Mouse (Mus musculus): Measurements from ENCODE around the gene Hist1h2bb. TPM values are rescaled to one million over a fixed set of nuclear protein-coding genes. Genes with fewer than 3 reads are reported as not detected.
"Not testable (repeated sequence)": the region's sequence is repeated elsewhere in the genome, so short reads cannot be mapped to it uniquely, and the experiment has no call there.

Hist1h2bb gene
- polyA plus RNA-seq, 1 experiment from 2014 or later: 1.2 TPM

GRCm38 (mm10) chr13:23750839-23751477 is 4.4 kb downstream of the Hist1h2bb start, which contains the start of gene Hist1h2ab:
Gene Hist1h2ab, plus strand, starts transcription at chr13:23751126.
- WGBS: 1% methylated on average over 25 of the region's 47 CpGs
- ATAC-seq (ENCODE audit: low read depth): peak; percentile 38
- H3K9ac ChIP-seq (ENCODE audit: low read depth, low read length): peak within 1 kb of the TSS; percentile 73

GRCm38 (mm10) chr13:23751478-23751956 is 5.0 kb downstream of the Hist1h2bb start:
- Histone ChIP-seq H3K9ac (ENCODE audit: low read depth, low read length) (peak overlapping the region; percentile 73), H3K9me3 (ENCODE audit: control insufficient read depth, low read length) (no peaks in the 10 kb centered on the region), H3K4me3 (ENCODE audit: low read depth, low read length) (peak overlapping the region; percentile 44), H3K27me3 (replicated peaks; ENCODE audit: control insufficient read depth, insufficient read depth, low read length) (no peaks in the 10 kb centered on the region), H3K4me2 (ENCODE audit: low read depth, low read length) (peak overlapping the region; percentile 63), H3K27ac (replicated peaks; ENCODE audit: low read depth, low read length) (peak overlapping the region; percentile 95), H3K36me3 (ENCODE audit: control insufficient read depth, insufficient read depth, low read length) (no peaks in the 10 kb centered on the region), H3K4me1 (ENCODE audit: control insufficient read depth, insufficient read depth, low read length) (peaks cover 10% of the 10 kb centered on the region)
- ATAC-seq (ENCODE audit: low read depth) (no peak), DNase-seq (ENCODE audit: low spot score) (no peak)
- WGBS: 1% methylated on average over 11 of the region's 11 CpGs

More at GRCm38 (mm10) chr13:23750839-23751477, 4.4 kb downstream of the Hist1h2bb start, which contains the start of gene Hist1h2ab:
- not testable (repeated sequence) for H3K4me1 ChIP-seq (ENCODE audit: control insufficient read depth, insufficient read depth, low read length); H3K36me3 ChIP-seq (ENCODE audit: control insufficient read depth, insufficient read depth, low read length); H3K9me3 ChIP-seq (ENCODE audit: control insufficient read depth, low read length); H3K27me3 ChIP-seq (replicated peaks; ENCODE audit: control insufficient read depth, insufficient read depth, low read length)
- H3K4me2 ChIP-seq (ENCODE audit: low read depth, low read length): peak within 1 kb of the TSS; percentile 63
- peak within 1 kb of the TSS; percentile 44 for H3K4me3 ChIP-seq (ENCODE audit: low read depth, low read length)
- DNase-seq (ENCODE audit: low spot score): peak; percentile 93
- H3K27ac ChIP-seq (replicated peaks; ENCODE audit: low read depth, low read length): peak within 1 kb of the TSS; percentile 95

DNA sequence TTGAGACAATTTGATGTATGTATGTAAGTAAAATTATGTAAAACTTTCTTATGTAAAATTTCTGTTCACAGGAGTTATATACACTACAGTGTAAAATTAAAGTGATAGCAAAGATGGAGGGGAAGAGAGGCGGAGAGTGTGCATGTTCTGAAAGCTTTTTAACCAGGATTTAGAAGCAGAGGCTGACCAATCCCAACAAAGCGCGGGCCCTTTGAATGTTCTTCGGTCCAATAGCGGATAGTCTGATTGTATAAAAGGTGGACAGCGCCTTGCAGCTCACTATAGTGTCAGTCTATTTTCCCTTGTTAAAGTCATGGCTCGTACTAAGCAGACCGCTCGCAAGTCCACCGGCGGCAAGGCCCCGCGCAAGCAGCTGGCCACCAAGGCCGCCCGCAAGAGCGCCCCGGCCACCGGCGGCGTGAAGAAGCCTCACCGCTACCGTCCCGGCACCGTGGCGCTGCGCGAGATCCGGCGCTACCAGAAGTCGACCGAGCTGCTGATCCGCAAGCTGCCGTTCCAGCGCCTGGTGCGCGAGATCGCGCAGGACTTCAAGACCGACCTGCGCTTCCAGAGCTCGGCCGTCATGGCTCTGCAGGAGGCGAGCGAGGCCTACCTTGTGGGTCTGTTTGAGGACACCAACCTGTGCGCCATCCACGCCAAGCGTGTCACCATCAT is 5.7 kb downstream of the Hist1h2bb start, which contains the start of gene Hist1h3b:
Hist1h3b (plus strand) TSS at position 201 of the 675 bp plus-strand sequence.
- H3K36me3 ChIP-seq (ENCODE audit: control insufficient read depth, insufficient read depth, low read length); H3K27me3 ChIP-seq (replicated peaks; ENCODE audit: control insufficient read depth, insufficient read depth, low read length); H3K4me1 ChIP-seq (ENCODE audit: control insufficient read depth, insufficient read depth, low read length); H3K9me3 ChIP-seq (ENCODE audit: control insufficient read depth, low read length): not testable (repeated sequence)
- DNase-seq (ENCODE audit: low spot score) (peak; percentile 99), ATAC-seq (ENCODE audit: low read depth) (peak; percentile 88)
- under 1% methylated on average over 13 of the region's 47 CpGs for WGBS
- Histone ChIP-seq H3K4me3 (ENCODE audit: low read depth, low read length) (peak within 1 kb of the TSS; percentile 44), H3K9ac (ENCODE audit: low read depth, low read length) (peak within 1 kb of the TSS; percentile 73), H3K27ac (replicated peaks; ENCODE audit: low read depth, low read length) (peak within 1 kb of the TSS; percentile 95), H3K4me2 (ENCODE audit: low read depth, low read length) (peak within 1 kb of the TSS; percentile 63)

DNA sequence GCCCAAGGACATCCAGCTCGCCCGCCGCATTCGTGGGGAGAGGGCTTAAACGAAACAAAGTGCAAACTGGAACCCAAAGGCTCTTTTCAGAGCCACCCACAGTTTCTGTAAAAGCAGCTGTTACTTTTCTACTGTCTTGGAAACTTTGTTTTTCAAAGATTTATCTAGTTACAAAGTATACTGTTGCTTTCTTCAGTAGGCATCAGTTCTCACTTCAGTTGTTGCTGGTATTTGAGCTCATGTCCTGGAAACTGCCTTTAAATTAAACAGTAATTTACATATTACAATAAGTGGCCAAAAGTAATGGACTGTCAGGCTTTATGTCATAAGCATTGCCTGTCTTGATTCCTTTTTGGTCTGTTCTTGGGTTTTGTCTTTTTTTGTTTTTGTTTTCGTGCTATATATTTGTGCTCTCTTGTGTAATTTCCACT is 6.2 kb downstream of the Hist1h2bb start:
- 3% methylated on average over 6 of the region's 6 CpGs for WGBS
- peak overlapping the region; percentile 54 for H3K4me2 ChIP-seq (ENCODE audit: low read depth, low read length)
- DNase-seq (ENCODE audit: low spot score) (no peak), ATAC-seq (ENCODE audit: low read depth) (no peak)
- H3K36me3 ChIP-seq (ENCODE audit: control insufficient read depth, insufficient read depth, low read length): no peaks in the 10 kb centered on the region
- H3K4me3 ChIP-seq (ENCODE audit: low read depth, low read length): peak overlapping the region; percentile 38
- peaks cover 9% of the 10 kb centered on the region for H3K4me1 ChIP-seq (ENCODE audit: control insufficient read depth, insufficient read depth, low read length)
- no peaks in the 10 kb centered on the region for H3K9me3 ChIP-seq (ENCODE audit: control insufficient read depth, low read length)
- H3K27ac ChIP-seq (replicated peaks; ENCODE audit: low read depth, low read length): peak overlapping the region; percentile 82
- peak overlapping the region; percentile 66 for H3K9ac ChIP-seq (ENCODE audit: low read depth, low read length)
- no peaks in the 10 kb centered on the region for H3K27me3 ChIP-seq (replicated peaks; ENCODE audit: control insufficient read depth, insufficient read depth, low read length)

DNA sequence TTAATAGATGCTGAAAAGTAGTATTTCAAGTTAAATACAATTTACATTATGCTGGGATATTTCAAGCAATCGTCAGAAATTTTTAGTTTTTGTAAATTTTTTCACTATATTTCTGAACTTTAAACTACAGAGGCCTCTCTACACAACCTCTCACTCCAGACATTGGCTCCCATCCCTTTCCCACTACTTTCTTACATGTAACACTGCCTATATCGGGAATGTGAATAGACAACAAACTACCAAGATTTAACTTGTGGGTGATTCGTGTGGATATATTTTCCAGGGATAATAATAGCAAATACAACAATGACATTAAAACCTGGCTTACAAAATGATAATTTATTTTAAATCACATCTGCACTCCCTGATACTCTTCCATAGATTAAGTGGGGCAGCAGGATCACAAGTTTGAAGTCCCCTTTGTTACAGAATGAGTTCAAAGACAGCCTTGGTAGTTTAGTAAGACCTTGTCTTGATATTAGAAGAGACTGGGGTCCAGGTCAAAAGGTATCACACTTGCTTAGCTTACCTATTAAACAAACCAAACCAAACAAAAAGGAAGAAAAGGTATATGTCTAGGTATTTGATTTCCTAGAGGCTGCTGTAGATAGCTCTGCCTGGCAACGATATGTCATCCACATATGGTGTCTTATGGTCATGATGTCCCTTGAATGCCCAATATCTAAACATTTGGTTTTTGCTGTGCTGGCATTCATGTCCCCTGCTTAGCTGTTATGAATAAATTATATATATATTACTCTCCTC is 7.0 kb downstream of the Hist1h2bb start:
- Histone ChIP-seq H3K4me1 (ENCODE audit: control insufficient read depth, insufficient read depth, low read length) (peaks cover 4% of the 10 kb centered on the region; the same call in 1 of the 2 replicates), H3K27me3 (replicated peaks; ENCODE audit: control insufficient read depth, insufficient read depth, low read length) (no peaks in the 10 kb centered on the region), H3K9me3 (ENCODE audit: control insufficient read depth, low read length) (no peaks in the 10 kb centered on the region), H3K4me2 (ENCODE audit: low read depth, low read length) (peak overlapping the region; percentile 54), H3K4me3 (ENCODE audit: low read depth, low read length) (peak overlapping the region; percentile 38; the same call in 1 of the 2 replicates), H3K36me3 (ENCODE audit: control insufficient read depth, insufficient read depth, low read length) (no peaks in the 10 kb centered on the region), H3K9ac (ENCODE audit: low read depth, low read length) (peak overlapping the region; percentile 66), H3K27ac (replicated peaks; ENCODE audit: low read depth, low read length) (peak overlapping the region; percentile 82)
- WGBS: 56% methylated on average over 4 of the region's 4 CpGs
- ATAC-seq (ENCODE audit: low read depth) (no peak), DNase-seq (ENCODE audit: low spot score) (no peak)

DNA sequence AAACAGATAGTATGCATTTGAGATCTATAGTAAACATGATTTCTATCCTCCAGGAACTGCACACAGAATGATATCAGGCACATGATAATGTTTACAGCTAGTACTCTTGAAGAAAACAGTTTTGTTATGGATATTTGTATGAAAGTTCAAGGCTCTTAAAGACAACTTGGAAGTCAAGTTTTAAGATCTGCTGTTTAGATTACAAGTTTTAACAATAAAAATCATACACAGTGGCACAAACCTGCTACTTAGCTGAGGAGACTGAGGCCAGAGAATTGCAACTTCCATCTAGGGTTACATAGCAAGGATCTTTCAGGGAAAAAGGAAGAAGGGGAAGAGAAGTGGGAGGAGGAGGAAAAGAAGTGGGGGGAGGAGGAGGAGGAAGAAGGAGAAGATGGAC is 8.5 kb downstream of the Hist1h2bb start:
- H3K27ac ChIP-seq (replicated peaks; ENCODE audit: low read depth, low read length): peak overlapping the region; percentile 58
- no peak overlapping the region for H3K4me2 ChIP-seq (ENCODE audit: low read depth, low read length)
- ATAC-seq (ENCODE audit: low read depth) (no peak), DNase-seq (ENCODE audit: low spot score) (no peak)
- no peak overlapping the region for H3K4me3 ChIP-seq (ENCODE audit: low read depth, low read length)
- H3K36me3 ChIP-seq (ENCODE audit: control insufficient read depth, insufficient read depth, low read length): no peaks in the 10 kb centered on the region
- no peaks in the 10 kb centered on the region for H3K9me3 ChIP-seq (ENCODE audit: control insufficient read depth, low read length)
- H3K9ac ChIP-seq (ENCODE audit: low read depth, low read length): no peak overlapping the region
- peaks cover 6% of the 10 kb centered on the region; the same call in 1 of the 2 replicates for H3K4me1 ChIP-seq (ENCODE audit: control insufficient read depth, insufficient read depth, low read length)
- no peaks in the 10 kb centered on the region for H3K27me3 ChIP-seq (replicated peaks; ENCODE audit: control insufficient read depth, insufficient read depth, low read length)

DNA sequence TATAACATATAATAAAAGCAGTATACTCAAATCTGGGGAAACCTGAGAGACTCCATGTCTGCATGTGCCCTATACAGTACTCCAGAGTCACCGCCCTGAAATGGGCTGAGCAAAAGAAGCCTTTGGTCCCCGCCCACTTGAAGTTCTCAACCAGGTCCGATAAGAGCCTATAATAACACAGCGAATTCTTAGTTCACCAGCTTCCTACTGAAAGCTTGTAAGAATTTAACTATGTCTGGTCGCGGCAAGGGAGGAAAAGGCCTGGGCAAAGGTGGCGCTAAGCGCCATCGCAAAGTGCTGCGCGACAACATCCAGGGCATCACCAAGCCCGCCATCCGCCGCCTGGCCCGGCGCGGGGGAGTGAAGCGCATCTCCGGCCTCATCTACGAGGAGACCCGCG is 10.3 kb downstream of the Hist1h2bb start, which contains the start of gene Hist1h4b:
Hist1h4b (plus strand) TSS at position 224 of the 400 bp plus-strand sequence.
- ATAC-seq (ENCODE audit: low read depth): peak; percentile 81
- Histone ChIP-seq H3K9me3 (ENCODE audit: control insufficient read depth, low read length) (no peaks in the 10 kb centered on the region), H3K4me1 (ENCODE audit: control insufficient read depth, insufficient read depth, low read length) (peaks cover 7% of the 10 kb centered on the region; the same call in 1 of the 2 replicates), H3K9ac (ENCODE audit: low read depth, low read length) (peak within 1 kb of the TSS; percentile 69), H3K4me3 (ENCODE audit: low read depth, low read length) (peak within 1 kb of the TSS; percentile 45), H3K4me2 (ENCODE audit: low read depth, low read length) (peak within 1 kb of the TSS; percentile 76), H3K36me3 (ENCODE audit: control insufficient read depth, insufficient read depth, low read length) (no peaks in the 10 kb centered on the region), H3K27me3 (replicated peaks; ENCODE audit: control insufficient read depth, insufficient read depth, low read length) (no peaks in the 10 kb centered on the region), H3K27ac (replicated peaks; ENCODE audit: low read depth, low read length) (peak within 1 kb of the TSS; percentile 93)
- DNase-seq (ENCODE audit: low spot score): peak; percentile 99
- under 1% methylated on average over 11 of the region's 22 CpGs for WGBS

DNA sequence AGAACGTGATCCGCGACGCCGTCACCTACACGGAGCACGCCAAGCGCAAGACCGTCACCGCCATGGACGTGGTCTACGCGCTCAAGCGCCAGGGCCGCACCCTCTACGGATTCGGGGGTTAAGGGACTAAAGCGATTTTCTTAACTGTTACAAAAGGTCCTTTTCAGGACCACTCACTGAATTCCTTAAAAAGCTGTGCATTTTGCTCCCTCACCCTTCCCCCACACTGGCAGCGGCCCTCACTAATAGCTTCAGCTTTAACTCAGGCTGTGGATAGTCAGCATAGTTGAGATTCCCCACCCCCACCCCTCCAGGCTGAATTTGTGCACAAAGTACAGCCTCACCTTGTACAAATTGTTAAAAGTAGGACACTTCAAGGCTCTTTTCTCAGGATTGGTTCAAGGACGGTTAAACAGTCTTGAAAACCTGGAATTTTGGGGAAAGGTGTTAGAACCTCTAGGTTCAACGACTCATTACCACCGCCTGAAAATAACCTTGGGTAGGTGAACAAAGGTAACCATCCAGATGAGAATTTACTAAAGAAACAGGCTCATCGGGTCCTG is 10.8 kb downstream of the Hist1h2bb start:
- Histone ChIP-seq H3K4me1 (ENCODE audit: control insufficient read depth, insufficient read depth, low read length) (peaks cover 7% of the 10 kb centered on the region; the same call in 1 of the 2 replicates), H3K4me3 (ENCODE audit: low read depth, low read length) (peak overlapping the region; percentile 45), H3K27me3 (replicated peaks; ENCODE audit: control insufficient read depth, insufficient read depth, low read length) (no peaks in the 10 kb centered on the region), H3K27ac (replicated peaks; ENCODE audit: low read depth, low read length) (peak overlapping the region; percentile 93), H3K36me3 (ENCODE audit: control insufficient read depth, insufficient read depth, low read length) (no peaks in the 10 kb centered on the region), H3K9me3 (ENCODE audit: control insufficient read depth, low read length) (no peaks in the 10 kb centered on the region), H3K9ac (ENCODE audit: low read depth, low read length) (peak overlapping the region; percentile 69), H3K4me2 (ENCODE audit: low read depth, low read length) (peak overlapping the region; percentile 76)
- ATAC-seq (ENCODE audit: low read depth): peak; percentile 0; the same call in 1 of the 2 replicates
- DNase-seq (ENCODE audit: low spot score): peak; percentile 58
- WGBS: 2% methylated on average over 13 of the region's 23 CpGs

Data from embryonic facial prominence, embryonic 14.5 days (tissue).